Mouse (Mus musculus) heart, embryonic 11.5 days (tissue): ENCODE results near the gene Mogat1. TPM values are rescaled to one million over a fixed set of nuclear protein-coding genes. Genes with fewer than 3 reads are reported as not detected.
"Not testable (repeated sequence)": the region's sequence is repeated elsewhere in the genome, so short reads cannot be mapped to it uniquely, and the experiment has no call there.

ENCODE experiments used
- ATAC-seq: fragments of 200-750 bp; cut with Nextera tagmentation; replicated peaks from 2 replicates; pipeline ENCODE4 v1.8.0; 2017; ENCODE audit warnings: moderate library complexity; ENCODE audit not compliant: insufficient number of reproducible peaks, low FRiP score, low TSS enrichment
- H3K27ac ChIP-seq: fragments of 300-500 bp; sonication (generic); 2 replicates; pipeline ENCODE4 v1.5.1; 2014; ENCODE audit warnings: mild to moderate bottlenecking, low read depth, low read length
- H3K27me3 ChIP-seq: fragments of 300-500 bp; sonication (generic); 2 replicates; pipeline ENCODE4 v1.6.1; 2014; ENCODE audit warnings: mild to moderate bottlenecking, low read length, mixed read lengths; ENCODE audit not compliant: control insufficient read depth, insufficient read depth
- H3K36me3 ChIP-seq: fragments of 300-500 bp; sonication (generic); 2 replicates; pipeline ENCODE4 v1.6.1; 2014; ENCODE audit warnings: mild to moderate bottlenecking, low read length, moderate library complexity, mixed read lengths; ENCODE audit not compliant: control insufficient read depth, insufficient read depth
- H3K4me1 ChIP-seq: fragments of 300-500 bp; sonication (generic); 2 replicates; pipeline ENCODE4 v1.6.1; 2014; ENCODE audit warnings: low read length; ENCODE audit not compliant: control insufficient read depth, insufficient read depth
- H3K4me2 ChIP-seq: fragments of 300-500 bp; sonication (generic); 2 replicates; pipeline ENCODE4 v1.6.1; 2014; ENCODE audit warnings: mild to moderate bottlenecking, moderate library complexity
- H3K4me3 ChIP-seq: fragments of 300-500 bp; sonication (generic); 2 replicates; pipeline ENCODE4 v1.5.1; 2014; ENCODE audit warnings: low read depth, low read length
- H3K9ac ChIP-seq: fragments of 300-500 bp; sonication (generic); 2 replicates; pipeline ENCODE4 v1.6.1; 2014; ENCODE audit warnings: mild to moderate bottlenecking, low read depth, low read length, moderate library complexity
- H3K9me3 ChIP-seq: fragments of 300-500 bp; sonication (generic); replicated peaks from 2 replicates; pipeline ENCODE4 v1.6.1; 2016; ENCODE audit warnings: low read length; ENCODE audit not compliant: control insufficient read depth
- WGBS: fragments of 180-500 bp; shearing (Covaris S2); extraction: QIAGEN DNeasy Blood & Tissue Kit; methylation state at CpG from one replicate; pipeline ENCODE4 v1.1.7; 2014; ENCODE audit not compliant: insufficient replicate concordance; 5-methylcytosine and 5-hydroxymethylcytosine counted together
- polyA plus RNA-seq: library from polyadenylated mRNA; unstranded; fragments of >200 nt; fragmentation: Nextera tagmentation; extraction: Ambion mirVana; gene quantifications from 2 replicates; pipeline ENCODE4 v1.2.1, GENCODE M21; 2014

The Mogat1 gene
- not detected in 2 replicates for polyA plus RNA-seq

DNA sequence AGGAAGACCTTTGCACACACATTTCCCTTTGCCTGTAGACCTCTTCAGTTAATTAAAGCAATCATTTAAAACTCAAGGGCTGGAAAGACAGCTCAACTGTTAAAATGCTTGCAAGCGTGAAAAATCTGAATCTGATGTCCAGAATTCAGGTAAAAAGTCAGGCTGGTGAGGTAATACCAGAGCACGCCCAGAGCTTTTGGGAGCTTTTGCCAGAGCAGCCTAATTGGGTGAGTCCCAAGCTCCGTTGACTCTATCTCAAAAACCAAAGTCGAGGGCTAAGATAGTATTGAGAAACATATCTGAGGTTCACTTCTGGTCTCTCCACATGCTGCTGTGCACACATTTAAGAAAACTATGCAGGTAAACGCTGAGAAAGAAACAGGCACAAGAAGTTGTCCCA is at the start of gene Mogat1:
Mogat1 (plus strand) TSS at position 130 of the 400 bp plus-strand sequence.
- WGBS, result 60% methylated on average over 5 of the region's 5 CpGs
- H3K27ac ChIP-seq, result no peak within 1 kb of the TSS

DNA sequence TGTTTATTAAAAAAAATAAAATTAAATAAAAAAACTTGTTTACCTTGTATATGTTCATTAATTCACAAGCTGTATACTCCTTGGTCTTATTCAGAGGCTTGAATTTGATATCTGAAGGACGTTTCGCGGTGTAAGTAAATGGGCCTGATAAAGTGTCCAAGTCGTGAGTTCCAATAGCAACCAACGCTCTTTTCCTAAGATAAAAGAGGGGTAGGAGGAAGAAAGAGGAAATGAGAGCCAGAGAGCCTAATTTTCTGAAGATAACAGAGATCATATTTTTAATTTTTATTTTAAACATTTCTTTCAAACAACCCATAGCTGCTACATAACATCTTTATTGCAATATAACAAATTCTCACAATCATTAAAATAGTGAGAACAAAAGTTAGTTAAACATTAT is 38.4 kb upstream of the Mogat1 start:
- Histone ChIP-seq H3K9me3 (no peaks in the 10 kb centered on the region), H3K4me3 (no peak overlapping the region), H3K9ac (no peak overlapping the region), H3K4me1 (no peaks in the 10 kb centered on the region), H3K36me3 (peaks cover 20% of the 10 kb centered on the region), H3K27ac (no peak overlapping the region), H3K27me3 (no peaks in the 10 kb centered on the region), H3K4me2 (no peak overlapping the region)
- ATAC-seq, result no peak
- 79% methylated on average over 5 of the region's 5 CpGs for WGBS

More for the DNA sequence above, at the start of gene Mogat1:
- Histone ChIP-seq H3K4me1 (no peaks in the 10 kb centered on the region), H3K36me3 (no peaks in the 10 kb centered on the region), H3K9ac (no peak within 1 kb of the TSS), H3K27me3 (peaks cover 8% of the 10 kb centered on the region), H3K4me3 (peak within 1 kb of the TSS; percentile 38), H3K4me2 (peak within 1 kb of the TSS; percentile 68), H3K9me3 (no peaks in the 10 kb centered on the region)
- no peak for ATAC-seq

DNA sequence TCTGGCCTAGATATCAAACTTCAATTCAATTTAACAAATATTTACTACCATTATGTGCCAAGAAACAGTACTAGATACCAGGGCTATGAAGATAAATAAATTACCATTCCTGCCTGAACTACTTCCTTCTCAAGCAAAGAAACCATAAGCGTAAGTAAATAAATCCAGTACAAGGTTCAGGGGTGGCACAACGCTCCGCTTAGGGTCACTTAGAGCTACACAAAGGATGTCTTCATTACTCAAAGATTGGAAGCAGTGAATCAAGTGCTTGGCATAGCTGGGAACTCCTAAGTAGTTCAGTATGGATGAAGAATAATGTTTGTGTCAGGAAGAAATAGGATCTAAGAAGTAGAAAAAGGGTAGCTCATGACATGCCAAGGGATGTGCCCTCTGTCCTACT is 27.4 kb upstream of the Mogat1 start:
- no peak for ATAC-seq
- H3K4me1 ChIP-seq, result peaks cover 7% of the 10 kb centered on the region
- H3K36me3 ChIP-seq, result peaks cover 2% of the 10 kb centered on the region; the same call in 1 of the 2 replicates
- WGBS, result 98% methylated on average over 3 of the region's 3 CpGs
- H3K9me3 ChIP-seq, result no peaks in the 10 kb centered on the region
- no peak overlapping the region for H3K4me3 ChIP-seq
- H3K4me2 ChIP-seq, result no peak overlapping the region
- no peak overlapping the region for H3K9ac ChIP-seq
- no peak overlapping the region for H3K27ac ChIP-seq
- no peaks in the 10 kb centered on the region for H3K27me3 ChIP-seq

DNA sequence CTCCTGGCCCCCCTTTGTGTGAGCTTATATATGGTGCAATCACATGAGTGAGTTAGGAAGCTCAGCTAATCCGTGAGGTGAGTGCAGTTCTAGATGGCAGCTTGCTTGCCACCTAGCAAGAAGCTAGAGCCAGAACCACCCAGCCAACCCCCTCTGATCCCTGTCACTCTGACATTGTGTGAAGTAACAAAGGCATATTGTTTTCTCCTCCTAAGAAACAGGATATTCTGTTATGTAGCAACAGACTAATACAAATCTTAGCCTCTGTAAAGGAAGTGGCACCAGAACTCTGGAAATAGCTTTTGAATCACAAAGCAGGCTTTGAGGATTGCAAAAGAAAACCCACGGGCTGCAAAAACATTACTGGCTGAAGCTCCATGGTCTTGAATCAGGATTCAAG is 26.4 kb upstream of the Mogat1 start:
- whole genome bisulfite sequencing, result 71% methylated on average over 2 of the region's 2 CpGs
- no peaks in the 10 kb centered on the region for H3K27me3 ChIP-seq
- no peak overlapping the region for H3K27ac ChIP-seq
- H3K4me1 ChIP-seq, result peaks cover 7% of the 10 kb centered on the region
- H3K9ac ChIP-seq, result no peak overlapping the region
- no peak overlapping the region for H3K4me2 ChIP-seq
- peaks cover 2% of the 10 kb centered on the region; the same call in 1 of the 2 replicates for H3K36me3 ChIP-seq
- ATAC-seq, result no peak
- H3K9me3 ChIP-seq, result no peaks in the 10 kb centered on the region
- no peak overlapping the region for H3K4me3 ChIP-seq

DNA sequence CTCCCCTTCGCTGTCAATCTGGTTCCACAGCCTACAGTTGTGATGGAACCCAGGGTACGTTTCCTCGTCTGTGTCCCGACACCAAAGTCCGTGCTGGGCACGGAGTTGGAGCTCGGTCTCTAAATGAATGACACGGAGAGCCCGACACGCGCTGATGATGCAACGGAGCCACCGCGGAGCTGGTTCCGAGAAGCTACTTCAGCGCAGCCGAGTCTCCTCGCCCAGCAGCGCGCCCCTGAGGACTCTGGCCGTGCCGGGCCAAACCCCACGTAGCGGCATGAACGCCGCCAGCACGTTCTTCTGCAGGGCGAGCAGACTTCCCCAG is 22.4 kb upstream of the Mogat1 start:
- peaks cover 10% of the 10 kb centered on the region for H3K4me1 ChIP-seq
- H3K27ac ChIP-seq, result peak overlapping the region; percentile 47; the same call in 1 of the 2 replicates
- no peak; the same call in 1 of the 2 replicates for ATAC-seq
- H3K36me3 ChIP-seq, result no peaks in the 10 kb centered on the region
- 0% methylated on average over 28 of the region's 28 CpGs for WGBS
- no peaks in the 10 kb centered on the region for H3K27me3 ChIP-seq
- no peaks in the 10 kb centered on the region for H3K9me3 ChIP-seq
- H3K4me2 ChIP-seq, result peak overlapping the region; percentile 72
- H3K9ac ChIP-seq, result peak overlapping the region; percentile 84
- peak overlapping the region; percentile 96 for H3K4me3 ChIP-seq

DNA sequence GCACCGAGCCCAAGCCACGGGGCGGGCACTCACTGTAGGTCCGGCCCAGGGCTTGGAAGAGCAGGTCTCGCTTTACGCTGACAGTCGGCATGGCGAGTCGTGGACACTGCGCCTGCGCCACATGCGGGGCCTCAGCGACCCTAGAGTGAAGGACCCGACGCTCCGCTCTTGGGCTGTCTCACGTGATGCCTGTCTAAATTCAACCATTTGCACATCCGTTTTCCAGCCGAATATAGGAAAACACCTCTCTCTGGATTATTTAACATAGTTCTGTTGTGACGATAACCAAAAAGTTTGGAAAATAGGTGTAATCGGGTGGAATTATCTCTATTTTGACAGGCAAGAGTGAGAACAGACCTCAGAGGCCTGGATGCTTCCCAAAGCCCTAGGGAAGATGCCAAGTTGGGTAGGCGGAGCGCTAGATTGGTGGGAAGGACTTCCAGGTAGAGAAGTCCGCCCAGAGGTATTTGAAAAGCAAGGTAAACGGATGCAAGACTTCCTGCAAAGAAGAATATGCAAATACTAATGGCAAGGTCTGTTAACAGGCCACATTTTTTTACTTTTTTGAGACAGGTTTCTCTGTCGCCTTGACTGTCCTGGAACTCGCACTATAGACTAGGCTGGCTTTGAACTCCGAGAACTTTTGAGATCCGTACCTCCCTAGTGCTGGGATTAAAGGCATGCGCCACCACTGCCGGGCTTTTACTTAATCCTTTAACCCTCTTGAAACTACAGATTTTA is 21.9 kb upstream of the Mogat1 start, which contains the start of gene Farsb:
Farsb (minus strand) TSS at position 146 of the 741 bp plus-strand sequence.
- H3K4me3 ChIP-seq, result peak within 1 kb of the TSS; percentile 96
- H3K4me1 ChIP-seq, result peaks cover 10% of the 10 kb centered on the region
- H3K27me3 ChIP-seq, result no peaks in the 10 kb centered on the region
- H3K36me3 ChIP-seq, result no peaks in the 10 kb centered on the region
- ATAC-seq, result peak; percentile 95
- under 1% methylated on average over 31 of the region's 31 CpGs for WGBS
- peak within 1 kb of the TSS; percentile 72 for H3K4me2 ChIP-seq
- peak within 1 kb of the TSS; percentile 84 for H3K9ac ChIP-seq
- H3K9me3 ChIP-seq, result no peaks in the 10 kb centered on the region
- H3K27ac ChIP-seq, result peak within 1 kb of the TSS; percentile 47; the same call in 1 of the 2 replicates

DNA sequence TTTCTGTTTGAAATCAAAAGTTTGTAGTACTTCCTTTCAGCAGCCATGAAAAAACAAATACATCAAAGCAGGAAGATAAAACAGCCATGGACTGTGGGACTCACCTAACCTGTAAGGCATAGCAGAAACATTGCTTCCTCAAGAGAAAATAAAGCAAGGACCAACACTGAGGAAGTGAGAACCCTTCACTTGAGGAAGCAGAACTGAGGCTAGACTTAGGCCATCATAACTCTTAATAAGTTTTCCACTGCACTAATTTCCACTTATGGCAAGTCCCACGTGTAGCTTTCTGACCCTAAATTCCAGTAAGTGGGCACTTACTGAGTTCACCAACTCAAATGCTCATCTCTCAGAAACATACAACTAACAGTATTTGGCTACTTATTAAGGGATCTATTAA is 20.6 kb upstream of the Mogat1 start:
- Histone ChIP-seq H3K27me3 (no peaks in the 10 kb centered on the region), H3K36me3 (no peaks in the 10 kb centered on the region), H3K4me3 (no peak overlapping the region), H3K4me1 (peaks cover 10% of the 10 kb centered on the region), H3K9ac (no peak overlapping the region), H3K9me3 (no peaks in the 10 kb centered on the region), H3K4me2 (no peak overlapping the region), H3K27ac (no peak overlapping the region)
- no peak for ATAC-seq
- 72% methylated on average over 1 of the region's 1 CpGs for WGBS

DNA sequence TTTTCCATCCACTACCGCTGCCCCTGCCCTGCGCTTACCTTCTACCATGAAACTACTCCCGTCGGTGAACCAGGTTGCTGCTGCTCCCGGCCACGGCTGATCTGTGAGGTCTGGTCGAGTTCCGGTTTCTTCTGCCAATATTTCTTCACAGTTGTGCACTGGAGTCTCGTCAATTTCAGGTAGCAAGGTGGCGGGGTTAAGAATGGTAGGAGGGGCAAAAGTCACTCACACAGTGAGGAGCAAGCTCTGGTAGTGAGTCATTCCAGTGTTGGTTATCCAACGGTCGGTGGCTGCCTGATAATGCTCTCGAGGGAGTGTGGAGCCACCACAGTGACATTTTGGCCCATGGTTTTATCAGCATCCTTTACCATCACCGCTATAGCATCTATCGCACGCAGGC is 9.8 kb upstream of the Mogat1 start:
- H3K9ac ChIP-seq, result no peak overlapping the region
- H3K27ac ChIP-seq, result no peak overlapping the region
- no peak overlapping the region for H3K4me3 ChIP-seq
- no peaks in the 10 kb centered on the region for H3K36me3 ChIP-seq
- H3K4me1 ChIP-seq, result no peaks in the 10 kb centered on the region
- H3K4me2 ChIP-seq, result no peak overlapping the region
- H3K27me3 ChIP-seq, result no peaks in the 10 kb centered on the region
- no peak for ATAC-seq
- H3K9me3 ChIP-seq, result no peaks in the 10 kb centered on the region
- 84% methylated on average over 16 of the region's 16 CpGs for WGBS

DNA sequence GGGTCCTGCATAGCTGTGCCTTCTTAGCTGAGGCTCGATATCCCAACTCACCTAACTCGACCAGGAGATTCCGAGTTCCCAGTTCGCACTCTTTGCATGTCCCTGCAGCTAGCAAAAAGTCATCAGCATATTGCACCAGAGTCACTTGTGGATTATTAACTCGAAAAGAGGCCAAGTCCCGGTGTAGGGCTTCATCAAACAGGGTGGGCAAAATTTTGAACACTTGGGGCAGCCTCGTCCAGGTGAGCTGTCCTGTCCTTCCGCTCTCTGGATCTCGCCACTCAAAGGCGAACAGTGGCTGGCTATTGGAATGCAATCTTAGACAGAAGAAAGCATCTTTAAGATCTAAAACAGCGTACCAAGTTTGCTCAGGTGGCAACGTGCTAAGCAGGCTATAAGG is 8.9 kb upstream of the Mogat1 start:
- not testable (repeated sequence) for H3K27ac ChIP-seq, H3K9me3 ChIP-seq, H3K27me3 ChIP-seq, H3K4me1 ChIP-seq, ATAC-seq, H3K9ac ChIP-seq, H3K4me2 ChIP-seq, H3K4me3 ChIP-seq, H3K36me3 ChIP-seq
- WGBS, result 83% methylated on average over 12 of the region's 12 CpGs
